Mouse (Mus musculus): Measurements from ENCODE around the gene Zfp592. TPM values are rescaled to one million over a fixed set of nuclear protein-coding genes. Genes with fewer than 3 reads are reported as not detected.
"Not testable (repeated sequence)": the region's sequence is repeated elsewhere in the genome, so short reads cannot be mapped to it uniquely, and the experiment has no call there.

Gene Zfp592
- 10 to 100 TPM; 18.8 to 19.9 TPM for polyA plus RNA-seq (2017; shearing (Covaris generic))

GRCm38 (mm10) chr7:80992980-80993833 lies at the start of gene Zfp592:
Zfp592 (plus strand) TSS chr7:80993681.
- ATAC-seq: peak; percentile 55

GRCm38 (mm10) chr7:80947445-80948350 lies 45.8 kb upstream of the Zfp592 start, which contains the start of gene Sec11a:
Sec11a (minus strand) TSS chr7:80947780.
- ATAC-seq: peak; percentile 98

GRCm38 (mm10) chr7:80951461-80951860 lies 42.0 kb upstream of the Zfp592 start:
- ATAC-seq: no peak

GRCm38 (mm10) chr7:80952140-80952539 lies 41.3 kb upstream of the Zfp592 start:
- ATAC-seq: no peak

- ATAC-seq: no peak
Measured at GRCm38 (mm10) chr7:80954251-80954650, 39.2 kb upstream of the Zfp592 start.

GRCm38 (mm10) chr7:80956891-80957290 lies 36.6 kb upstream of the Zfp592 start:
- ATAC-seq: no peak

GRCm38 (mm10) chr7:80959003-80959402 lies 34.5 kb upstream of the Zfp592 start:
- ATAC-seq: no peak

GRCm38 (mm10) chr7:80962799-80963198 lies 30.7 kb upstream of the Zfp592 start:
- no peak for ATAC-seq

GRCm38 (mm10) chr7:80970913-80971312 lies 22.6 kb upstream of the Zfp592 start:
- no peak for ATAC-seq

- no peak for ATAC-seq
Measured at GRCm38 (mm10) chr7:80971419-80971818, 22.1 kb upstream of the Zfp592 start.

- ATAC-seq: no peak
Measured at GRCm38 (mm10) chr7:80972082-80972481, 21.4 kb upstream of the Zfp592 start.

- not testable (repeated sequence) for ATAC-seq
Measured at GRCm38 (mm10) chr7:80972920-80973637, 20.4 kb upstream of the Zfp592 start.

- ATAC-seq: peak; percentile 90
Measured at GRCm38 (mm10) chr7:80973638-80974015, 19.9 kb upstream of the Zfp592 start.

- ATAC-seq: no peak
Measured at GRCm38 (mm10) chr7:80980566-80980965, 12.9 kb upstream of the Zfp592 start.

GRCm38 (mm10) chr7:80986458-80987187 lies 6.9 kb upstream of the Zfp592 start:
- ATAC-seq: peak; percentile 71

- no peak for ATAC-seq
Measured at GRCm38 (mm10) chr7:80987805-80988625, 5.5 kb upstream of the Zfp592 start.

GRCm38 (mm10) chr7:80990276-80990675 lies 3.2 kb upstream of the Zfp592 start:
- ATAC-seq: no peak

GRCm38 (mm10) chr7:80991589-80991988 lies 1.9 kb upstream of the Zfp592 start:
- ATAC-seq: no peak

GRCm38 (mm10) chr7:80992063-80992462 lies 1.4 kb upstream of the Zfp592 start:
- no peak for ATAC-seq

- no peak for ATAC-seq
Measured at GRCm38 (mm10) chr7:80992631-80992979, 876 bp upstream of the Zfp592 start.
